Mouse (Mus musculus): Measurements from ENCODE around the gene Pdpk1. TPM values are rescaled to one million over a fixed set of nuclear protein-coding genes. Genes with fewer than 3 reads are reported as not detected.

Pdpk1 gene
- polyA plus RNA-seq (2014; fragmentation: Nextera tagmentation; extraction: Ambion mirVana), result 71.3 and 75.1 TPM in 2 replicates

GRCm38 (mm10) chr17:24150824-24151223 is at the start of gene Pdpk1:
TSS of gene Pdpk1 (minus strand) at chr17:24150924.
- WGBS, result 85% methylated on average over 2 of the region's 2 CpGs
- H3K27ac ChIP-seq, result no peak within 1 kb of the TSS
- no peaks in the 10 kb centered on the region for H3K9me3 ChIP-seq (ENCODE audit: control insufficient read depth, low read length)
- peak within 1 kb of the TSS; percentile 27; the same call in 1 of the 2 replicates for H3K4me3 ChIP-seq (replicated peaks; ENCODE audit: low read length)
- ATAC-seq (ENCODE audit: low FRiP score) (no peak), DNase-seq (ENCODE audit: low spot score) (no peak)
- H3K4me1 ChIP-seq (replicated peaks; ENCODE audit: control insufficient read depth, insufficient read depth, low read length), result peaks cover 7% of the 10 kb centered on the region; the same call in 1 of the 2 replicates
- H3K4me2 ChIP-seq (replicated peaks), result peak within 1 kb of the TSS; percentile 55
- H3K36me3 ChIP-seq (replicated peaks; ENCODE audit: control insufficient read depth, insufficient read depth), result peaks cover 5% of the 10 kb centered on the region
- H3K9ac ChIP-seq, result no peak within 1 kb of the TSS; the same call in 1 of the 2 replicates
- H3K27me3 ChIP-seq (ENCODE audit: control insufficient read depth, insufficient read depth, low read length), result no peaks in the 10 kb centered on the region

GRCm38 (mm10) chr17:24199741-24200140 is 49.0 kb upstream of the Pdpk1 start:
- no peaks in the 10 kb centered on the region for H3K36me3 ChIP-seq (replicated peaks; ENCODE audit: control insufficient read depth, insufficient read depth)
- H3K9ac ChIP-seq, result no peak overlapping the region
- WGBS, result 70% methylated on average over 4 of the region's 4 CpGs
- H3K4me1 ChIP-seq (replicated peaks; ENCODE audit: control insufficient read depth, insufficient read depth, low read length), result peaks cover 28% of the 10 kb centered on the region
- ATAC-seq (ENCODE audit: low FRiP score), result no peak
- no peak overlapping the region for H3K4me3 ChIP-seq (replicated peaks; ENCODE audit: low read length)
- H3K9me3 ChIP-seq (ENCODE audit: control insufficient read depth, low read length), result no peaks in the 10 kb centered on the region
- no peak for DNase-seq (ENCODE audit: low spot score)
- H3K27me3 ChIP-seq (ENCODE audit: control insufficient read depth, insufficient read depth, low read length), result no peaks in the 10 kb centered on the region
- H3K27ac ChIP-seq, result no peak overlapping the region
- H3K4me2 ChIP-seq (replicated peaks), result no peak overlapping the region

GRCm38 (mm10) chr17:24199252-24199651 is 48.5 kb upstream of the Pdpk1 start:
- H3K4me3 ChIP-seq (replicated peaks; ENCODE audit: low read length), result no peak overlapping the region
- no peak overlapping the region for H3K4me2 ChIP-seq (replicated peaks)
- no peaks in the 10 kb centered on the region for H3K36me3 ChIP-seq (replicated peaks; ENCODE audit: control insufficient read depth, insufficient read depth)
- 84% methylated on average over 4 of the region's 4 CpGs for WGBS
- DNase-seq (ENCODE audit: low spot score) (no peak), ATAC-seq (ENCODE audit: low FRiP score) (no peak)
- no peak overlapping the region for H3K9ac ChIP-seq
- H3K9me3 ChIP-seq (ENCODE audit: control insufficient read depth, low read length), result no peaks in the 10 kb centered on the region
- peaks cover 23% of the 10 kb centered on the region for H3K4me1 ChIP-seq (replicated peaks; ENCODE audit: control insufficient read depth, insufficient read depth, low read length)
- no peak overlapping the region for H3K27ac ChIP-seq
- no peaks in the 10 kb centered on the region for H3K27me3 ChIP-seq (ENCODE audit: control insufficient read depth, insufficient read depth, low read length)

- DNase-seq (ENCODE audit: low spot score) (no peak), ATAC-seq (ENCODE audit: low FRiP score) (no peak)
- H3K9me3 ChIP-seq (ENCODE audit: control insufficient read depth, low read length), result no peaks in the 10 kb centered on the region
- H3K27me3 ChIP-seq (ENCODE audit: control insufficient read depth, insufficient read depth, low read length), result no peaks in the 10 kb centered on the region
- H3K4me1 ChIP-seq (replicated peaks; ENCODE audit: control insufficient read depth, insufficient read depth, low read length), result 0 out of 2 replicates have a peak, but pooled peaks cover 6% of the 10 kb centered on the region
- H3K27ac ChIP-seq, result no peak overlapping the region
- H3K9ac ChIP-seq, result no peak overlapping the region
- H3K4me3 ChIP-seq (replicated peaks; ENCODE audit: low read length), result no peak overlapping the region
- 59% methylated on average over 15 of the region's 15 CpGs for WGBS
- no peaks in the 10 kb centered on the region for H3K36me3 ChIP-seq (replicated peaks; ENCODE audit: control insufficient read depth, insufficient read depth)
- H3K4me2 ChIP-seq (replicated peaks), result no peak overlapping the region
Measured at GRCm38 (mm10) chr17:24197032-24197824, 46.5 kb upstream of the Pdpk1 start.

- Histone ChIP-seq H3K9me3 (ENCODE audit: control insufficient read depth, low read length) (no peaks in the 10 kb centered on the region), H3K4me3 (replicated peaks; ENCODE audit: low read length) (no peak overlapping the region), H3K4me1 (replicated peaks; ENCODE audit: control insufficient read depth, insufficient read depth, low read length) (no peaks in the 10 kb centered on the region), H3K27me3 (ENCODE audit: control insufficient read depth, insufficient read depth, low read length) (no peaks in the 10 kb centered on the region), H3K9ac (no peak overlapping the region), H3K4me2 (replicated peaks) (no peak overlapping the region), H3K36me3 (replicated peaks; ENCODE audit: control insufficient read depth, insufficient read depth) (0 out of 2 replicates have a peak, but pooled peaks cover under 1% of the 10 kb centered on the region), H3K27ac (no peak overlapping the region)
- ATAC-seq (ENCODE audit: low FRiP score) (no peak), DNase-seq (ENCODE audit: low spot score) (no peak)
- 71% methylated on average over 2 of the region's 2 CpGs for WGBS
Measured at GRCm38 (mm10) chr17:24195349-24195748, 44.6 kb upstream of the Pdpk1 start.

GRCm38 (mm10) chr17:24193769-24194168 is 43.0 kb upstream of the Pdpk1 start:
- H3K9me3 ChIP-seq (ENCODE audit: control insufficient read depth, low read length), result no peaks in the 10 kb centered on the region
- H3K4me1 ChIP-seq (replicated peaks; ENCODE audit: control insufficient read depth, insufficient read depth, low read length), result no peaks in the 10 kb centered on the region
- WGBS, result 86% methylated on average over 5 of the region's 5 CpGs
- no peak for DNase-seq (ENCODE audit: low spot score)
- H3K4me2 ChIP-seq (replicated peaks), result no peak overlapping the region
- H3K4me3 ChIP-seq (replicated peaks; ENCODE audit: low read length), result no peak overlapping the region
- H3K27ac ChIP-seq, result no peak overlapping the region
- ATAC-seq (ENCODE audit: low FRiP score), result no peak
- no peak overlapping the region for H3K9ac ChIP-seq
- peaks cover 11% of the 10 kb centered on the region for H3K36me3 ChIP-seq (replicated peaks; ENCODE audit: control insufficient read depth, insufficient read depth)
- H3K27me3 ChIP-seq (ENCODE audit: control insufficient read depth, insufficient read depth, low read length), result no peaks in the 10 kb centered on the region

GRCm38 (mm10) chr17:24193268-24193667 is 42.5 kb upstream of the Pdpk1 start:
- 88% methylated on average over 8 of the region's 8 CpGs for WGBS

GRCm38 (mm10) chr17:24192848-24193247 is 42.1 kb upstream of the Pdpk1 start:
- Histone ChIP-seq H3K9ac (no peak overlapping the region), H3K27me3 (ENCODE audit: control insufficient read depth, insufficient read depth, low read length) (no peaks in the 10 kb centered on the region), H3K4me3 (replicated peaks; ENCODE audit: low read length) (no peak overlapping the region), H3K9me3 (ENCODE audit: control insufficient read depth, low read length) (no peaks in the 10 kb centered on the region), H3K36me3 (replicated peaks; ENCODE audit: control insufficient read depth, insufficient read depth) (peaks cover 19% of the 10 kb centered on the region), H3K4me1 (replicated peaks; ENCODE audit: control insufficient read depth, insufficient read depth, low read length) (no peaks in the 10 kb centered on the region), H3K4me2 (replicated peaks) (no peak overlapping the region), H3K27ac (no peak overlapping the region)
- ATAC-seq (ENCODE audit: low FRiP score) (no peak), DNase-seq (ENCODE audit: low spot score) (no peak)
- 85% methylated on average over 8 of the region's 8 CpGs for WGBS

More at GRCm38 (mm10) chr17:24193268-24193667, 42.5 kb upstream of the Pdpk1 start:
- DNase-seq (ENCODE audit: low spot score) (no peak), ATAC-seq (ENCODE audit: low FRiP score) (no peak)
- Histone ChIP-seq H3K4me1 (replicated peaks; ENCODE audit: control insufficient read depth, insufficient read depth, low read length) (no peaks in the 10 kb centered on the region), H3K9ac (no peak overlapping the region), H3K27me3 (ENCODE audit: control insufficient read depth, insufficient read depth, low read length) (no peaks in the 10 kb centered on the region), H3K27ac (no peak overlapping the region), H3K36me3 (replicated peaks; ENCODE audit: control insufficient read depth, insufficient read depth) (peaks cover 16% of the 10 kb centered on the region), H3K4me2 (replicated peaks) (no peak overlapping the region), H3K4me3 (replicated peaks; ENCODE audit: low read length) (no peak overlapping the region), H3K9me3 (ENCODE audit: control insufficient read depth, low read length) (no peaks in the 10 kb centered on the region)

GRCm38 (mm10) chr17:24191481-24191880 is 40.8 kb upstream of the Pdpk1 start:
- H3K9me3 ChIP-seq (ENCODE audit: control insufficient read depth, low read length), result no peaks in the 10 kb centered on the region
- H3K36me3 ChIP-seq (replicated peaks; ENCODE audit: control insufficient read depth, insufficient read depth), result peaks cover 22% of the 10 kb centered on the region
- H3K4me3 ChIP-seq (replicated peaks; ENCODE audit: low read length), result no peak overlapping the region
- no peak overlapping the region for H3K27ac ChIP-seq
- DNase-seq (ENCODE audit: low spot score) (no peak), ATAC-seq (ENCODE audit: low FRiP score) (no peak)
- H3K4me1 ChIP-seq (replicated peaks; ENCODE audit: control insufficient read depth, insufficient read depth, low read length), result no peaks in the 10 kb centered on the region
- H3K4me2 ChIP-seq (replicated peaks), result no peak overlapping the region
- no peak overlapping the region for H3K9ac ChIP-seq
- no peaks in the 10 kb centered on the region for H3K27me3 ChIP-seq (ENCODE audit: control insufficient read depth, insufficient read depth, low read length)
- WGBS, result 82% methylated on average over 4 of the region's 4 CpGs

All from hindbrain, embryonic 14.5 days (tissue).